Mouse (Mus musculus) limb, embryonic 10.5 days (tissue): ENCODE measurements at regions not wholly inside any gene's neighbourhood (a gene's known extent, or its start where the extent isn't known, plus 50 kb on each side); places are given as distances from the start of the nearest gene placed in this dataset.

Experiments used
- DNase-seq: peaks from one replicate; pipeline ENCODE4 v3.0.0-alpha.2; 2017; ENCODE audit warnings: low spot score
- H3K27ac ChIP-seq: fragments of 300-500 bp; sonication (generic); 2 replicates; pipeline ENCODE4 v1.5.1; 2016; ENCODE audit warnings: mild to moderate bottlenecking
- H3K27me3 ChIP-seq: fragments of 300-500 bp; sonication (generic); 2 replicates; pipeline ENCODE4 v1.6.1; 2016; ENCODE audit warnings: low read depth, mild to moderate bottlenecking; ENCODE audit not compliant: poor library complexity, severe bottlenecking
- H3K36me3 ChIP-seq: fragments of 300-500 bp; sonication (generic); 2 replicates; pipeline ENCODE4 v1.6.1; 2016; ENCODE audit warnings: mild to moderate bottlenecking, moderate library complexity
- H3K4me1 ChIP-seq: fragments of 300-500 bp; sonication (generic); 2 replicates; pipeline ENCODE4 v1.6.1; 2016
- H3K4me3 ChIP-seq: fragments of 300-500 bp; sonication (generic); 2 replicates; pipeline ENCODE4 v1.5.1; 2016; ENCODE audit warnings: mild to moderate bottlenecking, moderate library complexity
- H3K9me3 ChIP-seq: fragments of 300-500 bp; sonication (generic); replicated peaks from 2 replicates; pipeline ENCODE4 v1.6.1; 2016; ENCODE audit warnings: mild to moderate bottlenecking
- WGBS: fragments of 180-500 bp; shearing (Covaris S2); methylation state at CpG from one replicate; pipeline ENCODE4 v1.1.7; 2016; 5-methylcytosine and 5-hydroxymethylcytosine counted together

GRCm38 (mm10) chr7:118042914-118043313, 73.1 kb downstream of the Rps15a start:
- no peaks in the 10 kb centered on the region for H3K27me3 ChIP-seq
- DNase-seq = no peak

GRCm38 (mm10) chr7:118039862-118040261, 76.1 kb downstream of the Rps15a start:
- H3K27ac ChIP-seq = no peak overlapping the region
- peaks cover 7% of the 10 kb centered on the region for H3K4me1 ChIP-seq
- no peaks in the 10 kb centered on the region for H3K27me3 ChIP-seq
- no peak overlapping the region for H3K4me3 ChIP-seq
- DNase-seq = no peak
- WGBS = 81% methylated on average over 4 of the region's 4 CpGs
- H3K9me3 ChIP-seq = no peaks in the 10 kb centered on the region
- no peaks in the 10 kb centered on the region for H3K36me3 ChIP-seq

More at GRCm38 (mm10) chr7:118042914-118043313, 73.1 kb downstream of the Rps15a start:
- H3K36me3 ChIP-seq = no peaks in the 10 kb centered on the region
- peaks cover 7% of the 10 kb centered on the region for H3K4me1 ChIP-seq
- WGBS = 64% methylated on average over 10 of the region's 10 CpGs
- H3K9me3 ChIP-seq = no peaks in the 10 kb centered on the region
- no peak overlapping the region for H3K27ac ChIP-seq
- H3K4me3 ChIP-seq = no peak overlapping the region

- Histone ChIP-seq H3K4me3 (no peak overlapping the region), H3K36me3 (no peaks in the 10 kb centered on the region), H3K27me3 (no peaks in the 10 kb centered on the region), H3K27ac (no peak overlapping the region), H3K4me1 (no peaks in the 10 kb centered on the region), H3K9me3 (no peaks in the 10 kb centered on the region)
- no peak for DNase-seq
- 80% methylated on average over 3 of the region's 3 CpGs for WGBS
These were observed 78.9 kb downstream of the Rps15a start for GRCm38 (mm10) chr7:118037062-118037461.

- Histone ChIP-seq H3K9me3 (no peaks in the 10 kb centered on the region), H3K36me3 (no peaks in the 10 kb centered on the region), H3K4me3 (no peak overlapping the region), H3K4me1 (peaks cover 13% of the 10 kb centered on the region), H3K27ac (no peak overlapping the region), H3K27me3 (no peaks in the 10 kb centered on the region)
- 27% methylated on average over 10 of the region's 10 CpGs for WGBS
- DNase-seq = no peak
These were observed 89.9 kb downstream of the Rps15a start for GRCm38 (mm10) chr7:118026106-118026526.

- Histone ChIP-seq H3K27me3 (no peaks in the 10 kb centered on the region), H3K4me1 (no peaks in the 10 kb centered on the region), H3K9me3 (no peaks in the 10 kb centered on the region), H3K4me3 (no peak overlapping the region), H3K27ac (no peak overlapping the region), H3K36me3 (no peaks in the 10 kb centered on the region)
- DNase-seq = no peak
- 85% methylated on average over 7 of the region's 7 CpGs for WGBS
These were observed 111.4 kb downstream of the Rps15a start for GRCm38 (mm10) chr7:118004620-118005019.

- Histone ChIP-seq H3K27ac (no peak overlapping the region), H3K4me3 (no peak overlapping the region), H3K36me3 (no peaks in the 10 kb centered on the region), H3K4me1 (no peaks in the 10 kb centered on the region), H3K27me3 (no peaks in the 10 kb centered on the region), H3K9me3 (no peaks in the 10 kb centered on the region)
- no peak for DNase-seq
- WGBS = 72% methylated on average over 3 of the region's 3 CpGs
These were observed 114.1 kb downstream of the Rps15a start for GRCm38 (mm10) chr7:118001881-118002280.

- DNase-seq = peak; percentile 84
- Histone ChIP-seq H3K4me1 (no peaks in the 10 kb centered on the region), H3K4me3 (no peak overlapping the region), H3K27me3 (no peaks in the 10 kb centered on the region), H3K36me3 (no peaks in the 10 kb centered on the region), H3K27ac (no peak overlapping the region), H3K9me3 (no peaks in the 10 kb centered on the region)
- WGBS = 6% methylated on average over 4 of the region's 4 CpGs
These were observed 114.9 kb downstream of the Rps15a start for GRCm38 (mm10) chr7:118001121-118001520.

- WGBS = 89% methylated on average over 4 of the region's 4 CpGs
- H3K4me3 ChIP-seq = no peak overlapping the region
- H3K36me3 ChIP-seq = no peaks in the 10 kb centered on the region
- H3K27ac ChIP-seq = no peak overlapping the region
- DNase-seq = no peak
- H3K9me3 ChIP-seq = no peaks in the 10 kb centered on the region
- H3K27me3 ChIP-seq = no peaks in the 10 kb centered on the region
- peaks cover 6% of the 10 kb centered on the region; the same call in 1 of the 2 replicates for H3K4me1 ChIP-seq
These were observed 133.8 kb downstream of the Rps15a start for GRCm38 (mm10) chr7:117982177-117982576.

- no peak for DNase-seq
- H3K9me3 ChIP-seq = no peaks in the 10 kb centered on the region
- no peaks in the 10 kb centered on the region for H3K4me1 ChIP-seq
- no peaks in the 10 kb centered on the region for H3K36me3 ChIP-seq
- WGBS = 27% methylated on average over 1 of the region's 1 CpGs
- no peaks in the 10 kb centered on the region for H3K27me3 ChIP-seq
- no peak overlapping the region for H3K4me3 ChIP-seq
- H3K27ac ChIP-seq = no peak overlapping the region
These were observed 144.8 kb downstream of the Rps15a start for GRCm38 (mm10) chr7:117971176-117971575.

GRCm38 (mm10) chr7:117943435-117943834, 172.6 kb downstream of the Rps15a start:
- no peaks in the 10 kb centered on the region for H3K4me1 ChIP-seq
- H3K27ac ChIP-seq = no peak overlapping the region
- DNase-seq = no peak
- H3K4me3 ChIP-seq = no peak overlapping the region
- no peaks in the 10 kb centered on the region for H3K9me3 ChIP-seq
- 92% methylated on average over 3 of the region's 3 CpGs for WGBS
- H3K27me3 ChIP-seq = no peaks in the 10 kb centered on the region
- no peaks in the 10 kb centered on the region for H3K36me3 ChIP-seq

GRCm38 (mm10) chr7:117939618-117940017, 176.4 kb downstream of the Rps15a start:
- H3K4me3 ChIP-seq = no peak overlapping the region
- no peak overlapping the region for H3K27ac ChIP-seq
- WGBS = 74% methylated on average over 7 of the region's 7 CpGs
- H3K36me3 ChIP-seq = no peaks in the 10 kb centered on the region
- no peak for DNase-seq
- H3K27me3 ChIP-seq = no peaks in the 10 kb centered on the region
- H3K4me1 ChIP-seq = no peaks in the 10 kb centered on the region
- no peaks in the 10 kb centered on the region for H3K9me3 ChIP-seq

GRCm38 (mm10) chr7:117934908-117935307, 181.1 kb downstream of the Rps15a start:
- no peaks in the 10 kb centered on the region for H3K27me3 ChIP-seq
- 84% methylated on average over 3 of the region's 3 CpGs for WGBS
- no peak for DNase-seq
- H3K4me1 ChIP-seq = peaks cover 11% of the 10 kb centered on the region
- no peaks in the 10 kb centered on the region for H3K9me3 ChIP-seq
- no peaks in the 10 kb centered on the region for H3K36me3 ChIP-seq
- H3K4me3 ChIP-seq = no peak overlapping the region
- H3K27ac ChIP-seq = no peak overlapping the region

GRCm38 (mm10) chr7:117931234-117931895, 184.6 kb downstream of the Rps15a start:
- DNase-seq = no peak
- 51% methylated on average over 12 of the region's 12 CpGs for WGBS
- Histone ChIP-seq H3K4me1 (peaks cover 11% of the 10 kb centered on the region), H3K9me3 (no peaks in the 10 kb centered on the region), H3K4me3 (no peak overlapping the region), H3K27ac (no peak overlapping the region), H3K27me3 (no peaks in the 10 kb centered on the region), H3K36me3 (no peaks in the 10 kb centered on the region)

- 85% methylated on average over 9 of the region's 9 CpGs for WGBS
These were observed 185.6 kb downstream of the Rps15a start for GRCm38 (mm10) chr7:117930392-117930791.

More at GRCm38 (mm10) chr7:117930392-117930791, 185.6 kb downstream of the Rps15a start:
- H3K4me1 ChIP-seq = peaks cover 11% of the 10 kb centered on the region
- no peaks in the 10 kb centered on the region for H3K9me3 ChIP-seq
- no peak overlapping the region for H3K4me3 ChIP-seq
- DNase-seq = no peak
- H3K36me3 ChIP-seq = no peaks in the 10 kb centered on the region
- no peaks in the 10 kb centered on the region for H3K27me3 ChIP-seq
- no peak overlapping the region for H3K27ac ChIP-seq
